Mouse (Mus musculus): ENCODE data around the gene Pi4kb. TPM values are rescaled to one million over a fixed set of nuclear protein-coding genes. Genes with fewer than 3 reads are reported as not detected.

Gene Pi4kb
- polyA plus RNA-seq, 1 experiment from 2014 or later = 10.5 TPM

DNA sequence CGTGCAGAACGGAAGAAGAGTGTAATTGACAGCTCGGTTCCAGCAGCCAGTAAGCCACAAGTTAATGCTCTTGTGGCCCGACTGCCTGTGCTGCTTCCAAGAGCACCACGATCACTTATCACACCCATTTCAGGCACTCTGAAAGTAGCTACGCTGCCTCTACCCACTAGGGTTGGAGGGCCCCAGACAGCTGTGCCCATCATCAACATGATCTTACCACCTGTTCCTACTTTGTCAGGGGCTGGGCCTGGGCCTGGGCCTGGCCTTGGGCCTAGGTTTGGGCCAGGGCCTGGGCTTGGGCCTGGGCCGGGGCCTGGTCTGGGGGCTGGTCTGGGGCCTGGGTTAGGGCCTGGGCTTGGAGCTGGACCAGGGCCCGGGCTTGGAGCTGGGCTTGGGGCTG, 16.2 kb upstream of the Pi4kb start:
- ATAC-seq = no peak
- no peaks in the 10 kb centered on the region for H3K4me1 ChIP-seq (replicated peaks; ENCODE audit: control insufficient read depth, insufficient read depth, low read length)
- H3K27me3 ChIP-seq (replicated peaks; ENCODE audit: control insufficient read depth, insufficient read depth, low read length) = no peaks in the 10 kb centered on the region
- H3K9me3 ChIP-seq (ENCODE audit: control insufficient read depth) = no peaks in the 10 kb centered on the region
- no peak for TF ChIP-seq CTCF (IDR thresholded peaks at IDR 0.05; ENCODE audit: low read depth)
- no peak overlapping the region for H3K4me2 ChIP-seq (replicated peaks; ENCODE audit: low read depth)
- H3K9ac ChIP-seq (ENCODE audit: low read depth, low read length) = no peak overlapping the region
- WGBS = 90% methylated on average over 8 of the region's 8 CpGs
- peaks cover 34% of the 10 kb centered on the region for H3K36me3 ChIP-seq (ENCODE audit: control insufficient read depth, insufficient read depth)
- H3K27ac ChIP-seq (ENCODE audit: low read depth, low read length) = no peak overlapping the region
- H3K4me3 ChIP-seq (ENCODE audit: low read depth, low read length) = no peak overlapping the region

DNA sequence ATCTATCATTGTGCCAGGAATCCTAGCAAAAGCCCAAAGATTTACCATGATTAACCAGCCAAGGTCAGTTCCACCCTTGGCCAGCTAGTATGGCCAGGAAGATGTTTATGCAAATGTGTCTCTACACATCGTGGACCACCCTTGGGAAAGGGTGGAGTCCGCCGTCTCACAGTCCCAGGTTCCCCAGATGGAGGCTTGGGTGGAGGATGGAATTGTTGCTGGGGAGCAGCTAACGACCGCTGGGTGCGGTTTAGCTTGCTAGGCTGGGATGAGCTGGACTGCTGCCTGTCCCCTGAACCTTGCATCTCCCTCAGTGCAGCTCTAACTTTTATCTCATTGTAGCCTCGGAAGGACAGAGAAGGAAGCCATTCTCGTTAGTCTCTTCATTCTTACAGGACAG, 14.7 kb upstream of the Pi4kb start:
- 32% methylated on average over 8 of the region's 8 CpGs for WGBS
- Histone ChIP-seq H3K27me3 (replicated peaks; ENCODE audit: control insufficient read depth, insufficient read depth, low read length) (no peaks in the 10 kb centered on the region), H3K9ac (ENCODE audit: low read depth, low read length) (no peak overlapping the region), H3K4me1 (replicated peaks; ENCODE audit: control insufficient read depth, insufficient read depth, low read length) (no peaks in the 10 kb centered on the region), H3K27ac (ENCODE audit: low read depth, low read length) (no peak overlapping the region), H3K4me3 (ENCODE audit: low read depth, low read length) (no peak overlapping the region), H3K9me3 (ENCODE audit: control insufficient read depth) (no peaks in the 10 kb centered on the region), H3K36me3 (ENCODE audit: control insufficient read depth, insufficient read depth) (peaks cover 34% of the 10 kb centered on the region), H3K4me2 (replicated peaks; ENCODE audit: low read depth) (no peak overlapping the region)
- no peak for TF ChIP-seq CTCF (IDR thresholded peaks at IDR 0.05; ENCODE audit: low read depth)
- no peak for ATAC-seq

DNA sequence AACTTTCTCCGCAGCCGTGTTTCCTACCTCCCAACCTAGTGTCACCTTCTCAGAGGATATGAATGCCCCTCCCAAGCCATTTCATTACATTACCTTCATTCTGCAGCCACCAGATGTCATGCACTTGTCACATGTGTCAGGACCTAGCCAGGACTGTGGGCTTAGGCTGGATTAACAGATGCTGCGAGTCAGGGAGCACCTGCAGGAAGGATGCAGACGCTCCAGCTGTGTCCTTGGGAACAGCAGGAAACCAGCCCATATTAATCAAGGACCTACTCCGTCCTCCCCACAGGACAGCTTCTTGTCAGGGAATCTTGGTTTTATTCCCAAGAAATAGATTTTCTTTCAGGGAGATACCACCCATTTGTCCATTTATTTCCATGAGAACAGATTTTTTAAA, 14.2 kb upstream of the Pi4kb start:
- H3K4me1 ChIP-seq (replicated peaks; ENCODE audit: control insufficient read depth, insufficient read depth, low read length) = no peaks in the 10 kb centered on the region
- no peak overlapping the region for H3K4me3 ChIP-seq (ENCODE audit: low read depth, low read length)
- ATAC-seq = no peak
- no peak overlapping the region for H3K27ac ChIP-seq (ENCODE audit: low read depth, low read length)
- no peak for TF ChIP-seq CTCF (IDR thresholded peaks at IDR 0.05; ENCODE audit: low read depth)
- WGBS = 51% methylated on average over 5 of the region's 5 CpGs
- H3K36me3 ChIP-seq (ENCODE audit: control insufficient read depth, insufficient read depth) = peaks cover 34% of the 10 kb centered on the region
- no peaks in the 10 kb centered on the region for H3K27me3 ChIP-seq (replicated peaks; ENCODE audit: control insufficient read depth, insufficient read depth, low read length)
- no peak overlapping the region for H3K4me2 ChIP-seq (replicated peaks; ENCODE audit: low read depth)
- no peak overlapping the region for H3K9ac ChIP-seq (ENCODE audit: low read depth, low read length)
- no peaks in the 10 kb centered on the region for H3K9me3 ChIP-seq (ENCODE audit: control insufficient read depth)

DNA sequence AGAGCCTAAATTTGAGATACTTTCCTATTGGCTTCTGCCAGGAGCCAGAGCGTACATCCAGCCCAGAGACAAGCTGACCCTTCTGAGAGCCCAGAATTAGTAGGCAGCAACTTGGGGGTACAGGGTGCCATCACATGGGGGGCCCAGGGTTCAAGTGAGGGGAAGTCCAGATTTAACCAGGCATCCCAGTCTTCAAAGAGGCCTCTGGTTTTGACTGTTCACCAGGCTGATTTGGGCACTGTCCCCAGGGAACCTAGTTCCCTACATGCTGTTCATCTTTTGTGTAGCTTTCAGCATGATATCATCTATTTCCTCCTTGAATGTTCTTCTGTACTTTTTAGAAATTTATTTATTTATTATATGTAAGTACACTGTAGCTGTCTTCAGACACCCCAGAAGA, 9.5 kb upstream of the Pi4kb start:
- TF ChIP-seq CTCF (IDR thresholded peaks at IDR 0.05; ENCODE audit: low read depth) = no peak
- H3K27ac ChIP-seq (ENCODE audit: low read depth, low read length) = no peak overlapping the region
- H3K4me1 ChIP-seq (replicated peaks; ENCODE audit: control insufficient read depth, insufficient read depth, low read length) = no peaks in the 10 kb centered on the region
- 100% methylated on average over 1 of the region's 1 CpGs for WGBS
- no peak overlapping the region for H3K4me2 ChIP-seq (replicated peaks; ENCODE audit: low read depth)
- no peaks in the 10 kb centered on the region for H3K9me3 ChIP-seq (ENCODE audit: control insufficient read depth)
- ATAC-seq = no peak
- no peak overlapping the region for H3K9ac ChIP-seq (ENCODE audit: low read depth, low read length)
- no peaks in the 10 kb centered on the region for H3K27me3 ChIP-seq (replicated peaks; ENCODE audit: control insufficient read depth, insufficient read depth, low read length)
- H3K36me3 ChIP-seq (ENCODE audit: control insufficient read depth, insufficient read depth) = no peaks in the 10 kb centered on the region
- H3K4me3 ChIP-seq (ENCODE audit: low read depth, low read length) = no peak overlapping the region

DNA sequence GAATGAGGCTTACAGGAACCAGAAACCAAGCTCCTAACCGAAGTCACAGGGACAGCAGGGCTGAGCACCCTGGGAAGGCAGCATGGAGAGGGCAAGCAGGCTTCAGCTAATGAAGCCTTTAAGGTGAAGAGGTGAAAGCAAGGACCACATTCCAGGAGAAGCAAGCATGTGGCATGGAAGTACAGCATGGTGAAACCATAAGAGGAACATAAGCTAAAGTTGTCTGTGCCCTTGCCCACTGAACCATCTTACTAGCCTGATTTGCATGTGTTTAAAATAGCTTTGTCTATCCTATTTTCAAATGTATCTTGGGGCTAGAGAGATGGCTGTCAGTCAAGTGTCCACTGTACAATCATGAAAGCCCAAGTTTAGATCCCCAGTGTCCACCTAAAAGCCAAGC, 8.7 kb upstream of the Pi4kb start:
- WGBS = 47% methylated on average over 1 of the region's 1 CpGs
- Histone ChIP-seq H3K36me3 (ENCODE audit: control insufficient read depth, insufficient read depth) (no peaks in the 10 kb centered on the region), H3K27ac (ENCODE audit: low read depth, low read length) (no peak overlapping the region), H3K9ac (ENCODE audit: low read depth, low read length) (no peak overlapping the region), H3K4me1 (replicated peaks; ENCODE audit: control insufficient read depth, insufficient read depth, low read length) (no peaks in the 10 kb centered on the region), H3K4me3 (ENCODE audit: low read depth, low read length) (no peak overlapping the region), H3K9me3 (ENCODE audit: control insufficient read depth) (no peaks in the 10 kb centered on the region), H3K27me3 (replicated peaks; ENCODE audit: control insufficient read depth, insufficient read depth, low read length) (no peaks in the 10 kb centered on the region), H3K4me2 (replicated peaks; ENCODE audit: low read depth) (no peak overlapping the region)
- TF ChIP-seq CTCF (IDR thresholded peaks at IDR 0.05; ENCODE audit: low read depth) = no peak
- no peak for ATAC-seq

DNA sequence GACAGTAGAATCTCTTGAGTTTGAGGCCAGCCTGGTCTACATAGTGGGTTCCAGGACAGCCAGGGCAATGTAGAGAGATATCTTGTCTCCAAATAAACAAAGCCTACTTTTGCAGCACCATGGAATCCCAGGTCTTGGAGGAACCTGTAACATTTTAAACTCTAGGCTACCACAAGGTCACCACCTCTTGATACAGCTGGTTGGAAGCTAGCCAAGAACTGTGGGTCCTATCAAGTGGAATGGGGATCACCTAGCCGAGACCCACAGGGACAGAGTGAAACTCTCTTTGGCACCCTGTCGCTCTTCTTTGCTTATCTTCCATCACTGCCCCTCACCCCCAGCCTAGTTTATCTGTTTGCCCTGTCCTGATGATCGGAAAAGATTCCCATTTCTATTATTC, 2.0 kb upstream of the Pi4kb start:
- no peak for TF ChIP-seq CTCF (IDR thresholded peaks at IDR 0.05; ENCODE audit: low read depth)
- H3K4me2 ChIP-seq (replicated peaks; ENCODE audit: low read depth) = no peak overlapping the region
- H3K9ac ChIP-seq (ENCODE audit: low read depth, low read length) = no peak overlapping the region
- no peak overlapping the region for H3K27ac ChIP-seq (ENCODE audit: low read depth, low read length)
- H3K4me1 ChIP-seq (replicated peaks; ENCODE audit: control insufficient read depth, insufficient read depth, low read length) = no peaks in the 10 kb centered on the region; the same call in 1 of the 2 replicates
- H3K27me3 ChIP-seq (replicated peaks; ENCODE audit: control insufficient read depth, insufficient read depth, low read length) = no peaks in the 10 kb centered on the region
- 71% methylated on average over 3 of the region's 3 CpGs for WGBS
- H3K36me3 ChIP-seq (ENCODE audit: control insufficient read depth, insufficient read depth) = no peaks in the 10 kb centered on the region
- no peaks in the 10 kb centered on the region for H3K9me3 ChIP-seq (ENCODE audit: control insufficient read depth)
- ATAC-seq = no peak
- no peak overlapping the region for H3K4me3 ChIP-seq (ENCODE audit: low read depth, low read length)

DNA sequence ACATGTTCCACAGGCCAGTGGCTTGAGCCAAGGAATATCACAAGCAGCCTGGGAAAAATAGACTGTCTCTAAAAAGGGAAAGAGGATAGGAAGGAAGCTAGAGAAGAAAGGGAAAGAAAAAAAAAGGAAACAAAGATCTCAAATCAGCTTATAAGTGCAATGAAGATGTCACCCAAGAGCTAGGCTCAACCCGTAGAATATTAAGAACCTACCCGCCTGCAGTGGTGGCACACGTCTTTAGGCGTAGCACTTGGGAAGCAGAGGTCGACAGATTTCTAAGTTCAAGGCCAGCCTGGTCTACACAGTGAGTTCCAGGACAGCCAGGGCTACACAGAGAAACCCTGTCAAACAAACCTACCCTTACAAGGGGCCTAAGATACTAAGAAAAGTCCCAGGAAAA, 911 bp upstream of the Pi4kb start:
- no peak overlapping the region for H3K27ac ChIP-seq (ENCODE audit: low read depth, low read length)
- H3K4me3 ChIP-seq (ENCODE audit: low read depth, low read length) = no peak overlapping the region
- H3K27me3 ChIP-seq (replicated peaks; ENCODE audit: control insufficient read depth, insufficient read depth, low read length) = no peaks in the 10 kb centered on the region
- H3K36me3 ChIP-seq (ENCODE audit: control insufficient read depth, insufficient read depth) = no peaks in the 10 kb centered on the region
- H3K4me1 ChIP-seq (replicated peaks; ENCODE audit: control insufficient read depth, insufficient read depth, low read length) = no peaks in the 10 kb centered on the region; the same call in 1 of the 2 replicates
- 84% methylated on average over 5 of the region's 5 CpGs for WGBS
- H3K9me3 ChIP-seq (ENCODE audit: control insufficient read depth) = no peaks in the 10 kb centered on the region
- H3K4me2 ChIP-seq (replicated peaks; ENCODE audit: low read depth) = peak overlapping the region; percentile 82
- TF ChIP-seq CTCF (IDR thresholded peaks at IDR 0.05; ENCODE audit: low read depth) = no peak
- no peak for ATAC-seq
- H3K9ac ChIP-seq (ENCODE audit: low read depth, low read length) = no peak overlapping the region
